Mouse (Mus musculus) hindbrain, embryonic 14.5 days (tissue): ENCODE data around the gene Grin3a. TPM values are rescaled to one million over a fixed set of nuclear protein-coding genes. Genes with fewer than 3 reads are reported as not detected.
"Not testable (repeated sequence)": the region's sequence is repeated elsewhere in the genome, so short reads cannot be mapped to it uniquely, and the experiment has no call there.

ENCODE experiments used
- ATAC-seq: fragments of 200-750 bp; cut with Nextera tagmentation; 2 replicates; pipeline ENCODE4 v1.8.0; 2017; ENCODE audit warnings: moderate number of reproducible peaks, mild to moderate bottlenecking, moderate TSS enrichment, moderate library complexity; ENCODE audit not compliant: low FRiP score
- DNase-seq: peaks from one replicate; pipeline ENCODE4 v3.0.0-alpha.2; 2015; ENCODE audit warnings: low spot score
- H3K27ac ChIP-seq: fragments of 300-500 bp; sonication (generic); 2 replicates; pipeline ENCODE4 v1.5.1; 2014; ENCODE audit warnings: mild to moderate bottlenecking, moderate library complexity
- H3K27me3 ChIP-seq: fragments of 300-500 bp; sonication (generic); 2 replicates; pipeline ENCODE4 v1.6.1; 2014; ENCODE audit warnings: mild to moderate bottlenecking, low read length, mixed read lengths; ENCODE audit not compliant: control insufficient read depth, insufficient read depth
- H3K36me3 ChIP-seq: fragments of 300-500 bp; sonication (generic); replicated peaks from 2 replicates; pipeline ENCODE4 v1.6.1; 2014; ENCODE audit not compliant: control insufficient read depth, insufficient read depth
- H3K4me1 ChIP-seq: fragments of 300-500 bp; sonication (generic); replicated peaks from 2 replicates; pipeline ENCODE4 v1.6.1; 2014; ENCODE audit warnings: antibody characterized with exemption, low read length, mixed read lengths; ENCODE audit not compliant: control insufficient read depth, insufficient read depth
- H3K4me2 ChIP-seq: fragments of 300-500 bp; sonication (generic); replicated peaks from 2 replicates; pipeline ENCODE4 v1.6.1; 2014; ENCODE audit warnings: mild to moderate bottlenecking, moderate library complexity
- H3K4me3 ChIP-seq: fragments of 300-500 bp; sonication (generic); replicated peaks from 2 replicates; pipeline ENCODE4 v1.5.1; 2014; ENCODE audit warnings: mild to moderate bottlenecking, low read length
- H3K9ac ChIP-seq: fragments of 300-500 bp; sonication (generic); 2 replicates; pipeline ENCODE4 v1.6.1; 2014
- H3K9me3 ChIP-seq: fragments of 300-500 bp; sonication (generic); 2 replicates; pipeline ENCODE4 v1.6.1; 2016; ENCODE audit warnings: low read length; ENCODE audit not compliant: control insufficient read depth
- WGBS: fragments of 180-500 bp; shearing (Covaris S2); extraction: QIAGEN DNeasy Blood & Tissue Kit; methylation state at CpG from one replicate; pipeline ENCODE4 v1.1.7; 2014; 5-methylcytosine and 5-hydroxymethylcytosine counted together
- polyA plus RNA-seq: library from polyadenylated mRNA; unstranded; fragments of >200 nt; fragmentation: Nextera tagmentation; extraction: Ambion mirVana; gene quantifications from 2 replicates; pipeline ENCODE4 v1.2.1, GENCODE M21; 2014

Gene Grin3a
- polyA plus RNA-seq, 1 experiment from 2014 or later = 33.7 TPM

GRCm38 (mm10) chr4:49622272-49622671 lies 223.3 kb downstream of the Grin3a start:
- ATAC-seq (no peak), DNase-seq (no peak)
- Histone ChIP-seq H3K4me2 (no peak overlapping the region), H3K9ac (no peak overlapping the region), H3K9me3 (no peaks in the 10 kb centered on the region), H3K27me3 (no peaks in the 10 kb centered on the region), H3K27ac (no peak overlapping the region), H3K4me3 (no peak overlapping the region), H3K36me3 (no peaks in the 10 kb centered on the region), H3K4me1 (no peaks in the 10 kb centered on the region)
- WGBS = 90% methylated on average over 2 of the region's 2 CpGs

DNA sequence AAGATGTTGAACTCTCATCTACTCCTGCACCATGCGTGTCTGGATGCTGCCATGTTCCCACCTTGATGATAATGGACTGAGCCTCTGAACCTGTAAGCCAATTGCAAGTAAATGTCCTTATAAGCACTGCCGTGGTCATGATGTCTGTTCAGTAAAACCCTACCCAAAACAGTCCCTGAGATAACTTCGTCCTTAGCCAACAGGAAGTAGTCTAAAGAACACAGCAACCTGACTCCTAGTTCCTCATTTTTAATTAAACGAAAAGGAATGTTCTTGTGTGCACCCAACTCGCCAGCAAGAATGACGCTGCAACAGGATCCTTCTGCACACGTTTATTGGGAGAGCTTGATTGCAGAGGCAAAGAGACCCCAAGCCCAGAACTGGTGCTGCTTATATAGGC lies 225.7 kb downstream of the Grin3a start:
- WGBS = 94% methylated on average over 7 of the region's 7 CpGs

GRCm38 (mm10) chr4:49616924-49617323 lies 228.6 kb downstream of the Grin3a start:
- Histone ChIP-seq H3K36me3 (no peaks in the 10 kb centered on the region), H3K9me3 (no peaks in the 10 kb centered on the region), H3K27ac (no peak overlapping the region), H3K4me2 (no peak overlapping the region), H3K4me3 (no peak overlapping the region), H3K9ac (no peak overlapping the region), H3K4me1 (no peaks in the 10 kb centered on the region), H3K27me3 (no peaks in the 10 kb centered on the region)
- no peak for DNase-seq
- 95% methylated on average over 10 of the region's 10 CpGs for WGBS
- no peak for ATAC-seq

More for the DNA sequence above, 225.7 kb downstream of the Grin3a start:
- not testable (repeated sequence) for H3K9me3 ChIP-seq, H3K4me1 ChIP-seq, DNase-seq, H3K27ac ChIP-seq, ATAC-seq, H3K36me3 ChIP-seq, H3K4me2 ChIP-seq, H3K27me3 ChIP-seq, H3K9ac ChIP-seq, H3K4me3 ChIP-seq

Other genes with a start within 250 kb of the Grin3a start
- 116 and 136 TPM in 2 replicates for gene Tmem246, start 247.9 kb downstream of the Grin3a start, polyA plus RNA-seq
- gene Rnf20, start 213.7 kb downstream of the Grin3a start, polyA plus RNA-seq = 63.9 and 65.7 TPM in 2 replicates
- 0.51 and 0.59 TPM in 2 replicates for gene Ppp3r2, start 163.7 kb downstream of the Grin3a start, polyA plus RNA-seq